Mouse (Mus musculus) E14TG2a.4 (cell line): ENCODE data around the gene Aldh9a1.

ENCODE experiments used
- H3K27me3 ChIP-seq: 2 replicates; pipeline ENCODE4 v1.6.1; 2014; ENCODE audit warnings: low read length, control low read depth; ENCODE audit not compliant: insufficient read depth
- H3K36me3 ChIP-seq: 2 replicates; pipeline ENCODE4 v1.6.1; 2014; ENCODE audit warnings: low read length, control low read depth; ENCODE audit not compliant: insufficient read depth
- H3K4me1 ChIP-seq: replicated peaks from 2 replicates; pipeline ENCODE4 v1.6.1; 2014; ENCODE audit warnings: low read depth, low read length, control low read depth
- H3K4me3 ChIP-seq: replicated peaks from 2 replicates; pipeline ENCODE4 v1.5.1; 2014; ENCODE audit warnings: mild to moderate bottlenecking, low read length
- H3K9me3 ChIP-seq: 2 replicates; pipeline ENCODE4 v1.6.1; 2014; ENCODE audit warnings: low read length, control low read depth
- CTCF ChIP-seq: conservative IDR thresholded peaks from 2 replicates; pipeline ENCODE4 v1.5.1; 2014; ENCODE audit warnings: low read length
- NANOG ChIP-seq: IDR thresholded peaks from 2 replicates; pipeline ENCODE4 v1.6.1; 2014; ENCODE audit warnings: borderline replicate concordance, low read length, mixed read lengths
- POU5F1 ChIP-seq: IDR thresholded peaks from 2 replicates; pipeline ENCODE4 v1.6.1; 2014; ENCODE audit warnings: low read length, borderline replicate concordance

Aldh9a1 gene

DNA sequence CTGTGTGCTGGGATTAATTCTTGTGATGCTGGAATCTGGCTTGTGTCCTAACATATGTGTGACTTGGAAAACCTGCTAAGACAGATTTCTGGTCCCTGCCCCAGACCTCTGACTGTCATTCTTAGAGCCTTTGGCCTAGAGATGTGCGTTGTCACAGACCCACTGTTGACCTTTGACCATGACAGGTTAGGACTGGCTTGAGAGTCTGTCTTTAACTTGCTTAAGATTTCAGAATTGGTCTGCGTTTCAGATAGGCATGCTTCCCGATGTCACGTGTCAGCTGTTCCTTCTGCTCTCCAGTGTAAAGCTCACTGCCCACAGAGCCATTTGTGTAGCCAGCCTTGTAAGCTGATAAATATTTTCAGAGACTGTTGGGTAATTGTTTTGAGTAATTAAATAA lies 13.0 kb downstream of the Aldh9a1 start:
- Histone ChIP-seq H3K4me3 (no peak overlapping the region), H3K36me3 (peaks cover 94% of the 10 kb centered on the region), H3K4me1 (peaks cover 6% of the 10 kb centered on the region), H3K27me3 (no peaks in the 10 kb centered on the region), H3K9me3 (no peaks in the 10 kb centered on the region)
- TF ChIP-seq POU5F1: no peak
- TF ChIP-seq NANOG: no peak
- no peak for TF ChIP-seq CTCF

DNA sequence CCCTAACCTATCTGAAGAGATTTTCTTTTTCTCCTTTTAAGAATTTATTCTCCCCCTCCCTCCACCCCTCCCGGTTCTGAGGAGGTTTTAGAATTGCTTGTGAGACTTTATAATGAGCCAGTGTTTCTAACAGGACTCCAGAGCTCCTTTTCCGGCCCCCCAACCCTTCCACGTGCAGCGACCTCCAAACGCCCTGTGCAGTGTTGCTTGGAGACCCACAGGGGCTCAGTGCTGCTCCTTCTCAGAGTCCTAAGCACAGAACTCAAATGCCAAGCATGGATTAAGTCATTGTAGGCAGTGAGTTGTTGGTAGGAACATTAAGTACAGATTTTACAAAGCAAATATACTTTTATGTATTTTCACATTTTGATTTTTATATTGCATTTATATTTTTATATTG lies 13.5 kb downstream of the Aldh9a1 start:
- Histone ChIP-seq H3K9me3 (no peaks in the 10 kb centered on the region), H3K4me1 (peaks cover 6% of the 10 kb centered on the region), H3K27me3 (no peaks in the 10 kb centered on the region), H3K4me3 (no peak overlapping the region), H3K36me3 (peaks cover 94% of the 10 kb centered on the region)
- TF ChIP-seq NANOG (no peak), POU5F1 (no peak), CTCF (no peak)

DNA sequence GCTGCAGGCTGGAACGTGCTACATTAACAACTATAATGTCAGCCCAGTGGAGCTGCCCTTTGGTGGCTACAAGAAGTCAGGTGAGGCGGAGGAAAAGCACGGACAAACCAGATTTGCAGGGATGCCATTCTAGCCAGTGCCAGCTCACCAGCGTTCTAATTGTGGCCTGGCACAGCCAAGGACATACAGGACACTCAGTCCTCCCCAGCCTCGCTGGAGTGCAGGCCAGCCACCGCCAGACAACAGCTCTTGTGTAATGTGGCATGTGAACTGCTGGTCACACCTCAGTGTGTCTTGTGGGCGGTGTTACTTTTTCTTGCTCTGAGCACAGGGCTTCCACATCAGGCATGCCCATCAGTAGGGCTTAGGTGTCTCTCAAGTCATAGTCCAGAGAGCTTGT lies 16.0 kb downstream of the Aldh9a1 start:
- H3K4me1 ChIP-seq: no peaks in the 10 kb centered on the region; the same call in 1 of the 2 replicates
- no peak for TF ChIP-seq CTCF
- TF ChIP-seq POU5F1: no peak
- no peak for TF ChIP-seq NANOG
- H3K27me3 ChIP-seq: no peaks in the 10 kb centered on the region
- no peaks in the 10 kb centered on the region for H3K9me3 ChIP-seq
- H3K36me3 ChIP-seq: peaks cover 79% of the 10 kb centered on the region
- no peak overlapping the region for H3K4me3 ChIP-seq

DNA sequence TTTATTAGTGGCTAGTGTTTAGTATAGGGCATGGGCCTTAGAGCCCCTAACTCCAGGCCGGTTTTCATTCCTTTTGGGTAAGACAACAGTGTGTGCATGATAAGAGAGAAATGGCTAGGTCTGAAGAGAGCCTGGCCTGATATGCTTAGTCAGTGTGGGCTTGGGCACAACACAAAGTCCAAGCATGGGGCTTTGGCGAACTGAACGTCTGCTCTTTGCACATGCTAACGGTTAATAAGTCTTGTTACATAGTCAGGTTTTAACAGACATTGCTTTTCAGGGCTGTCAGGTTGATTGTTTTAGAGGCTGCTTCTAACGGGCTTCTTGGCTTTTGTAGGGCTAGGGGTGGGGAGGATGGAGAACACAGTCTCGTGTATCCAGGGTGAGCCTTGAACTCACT lies 16.8 kb downstream of the Aldh9a1 start:
- Histone ChIP-seq H3K4me1 (no peaks in the 10 kb centered on the region; the same call in 1 of the 2 replicates), H3K9me3 (no peaks in the 10 kb centered on the region), H3K4me3 (no peak overlapping the region), H3K27me3 (no peaks in the 10 kb centered on the region), H3K36me3 (peaks cover 71% of the 10 kb centered on the region)
- TF ChIP-seq CTCF (no peak), NANOG (no peak), POU5F1 (no peak)

DNA sequence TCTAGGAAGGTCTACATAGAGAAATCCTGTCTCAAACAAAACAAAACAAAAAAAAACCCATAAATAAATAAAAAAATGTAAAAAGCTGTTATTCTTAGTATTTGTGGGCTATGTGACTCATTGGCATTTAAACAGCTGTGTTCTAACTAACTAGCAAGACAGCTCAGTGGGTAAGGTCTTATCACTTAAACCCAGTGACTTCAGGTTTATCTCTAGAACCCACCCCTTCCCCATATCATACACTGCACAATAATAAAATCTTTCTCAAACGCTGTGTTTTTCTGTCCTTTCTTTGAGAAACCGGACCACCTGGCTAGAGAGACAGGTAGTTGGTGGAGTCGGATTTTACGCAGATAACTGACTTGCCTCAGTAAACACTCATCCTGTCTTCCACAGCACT lies 18.2 kb downstream of the Aldh9a1 start:
- Histone ChIP-seq H3K27me3 (peaks cover 4% of the 10 kb centered on the region; the same call in 1 of the 2 replicates), H3K4me3 (no peak overlapping the region), H3K4me1 (peaks cover 6% of the 10 kb centered on the region; the same call in 1 of the 2 replicates), H3K36me3 (peaks cover 57% of the 10 kb centered on the region), H3K9me3 (no peaks in the 10 kb centered on the region)
- TF ChIP-seq NANOG (no peak), CTCF (no peak), POU5F1 (no peak)

DNA sequence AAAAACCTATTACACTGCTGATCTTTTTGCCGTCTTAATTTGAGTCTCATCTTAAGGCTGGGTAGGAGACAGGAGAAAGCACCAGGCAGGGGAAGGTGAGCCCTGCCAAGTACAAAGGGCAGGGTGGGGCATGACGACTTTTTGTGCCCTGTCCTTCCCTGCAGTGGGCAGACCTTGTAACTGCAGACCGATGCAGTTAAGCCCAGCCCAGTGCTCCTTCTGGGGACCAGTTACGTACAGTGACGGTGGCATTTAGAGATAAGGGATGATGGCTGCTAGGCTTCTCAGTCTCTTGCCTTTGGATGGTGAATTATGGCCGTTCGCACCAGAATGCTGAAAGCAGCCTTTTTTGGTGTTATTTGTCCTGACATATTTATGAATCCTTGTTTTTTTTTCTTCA lies 18.7 kb downstream of the Aldh9a1 start:
- TF ChIP-seq NANOG: no peak
- no peak for TF ChIP-seq CTCF
- no peak for TF ChIP-seq POU5F1
- Histone ChIP-seq H3K9me3 (no peaks in the 10 kb centered on the region), H3K4me3 (no peak overlapping the region), H3K36me3 (peaks cover 52% of the 10 kb centered on the region), H3K4me1 (peaks cover 7% of the 10 kb centered on the region), H3K27me3 (peaks cover 4% of the 10 kb centered on the region; the same call in 1 of the 2 replicates)

DNA sequence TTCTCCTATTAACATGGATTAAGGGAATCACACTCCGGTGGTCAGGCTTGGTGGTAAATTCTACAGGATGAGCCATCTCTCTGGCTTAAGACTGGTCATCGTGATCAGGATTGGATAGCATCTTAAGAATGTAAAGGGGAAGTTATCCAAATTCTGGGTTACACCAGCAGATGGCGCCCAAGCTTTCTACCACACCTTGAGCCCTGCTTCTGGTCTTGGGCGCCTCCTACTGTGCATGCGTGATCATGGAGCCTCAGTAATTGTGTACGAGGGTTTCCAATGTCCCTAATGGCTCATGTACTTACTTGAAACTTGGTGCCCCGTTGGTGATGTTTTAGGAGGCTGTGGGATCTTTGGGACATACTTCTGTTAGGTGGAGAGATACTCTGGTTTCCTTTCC lies 20.1 kb downstream of the Aldh9a1 start:
- Histone ChIP-seq H3K9me3 (no peaks in the 10 kb centered on the region), H3K4me1 (peaks cover 21% of the 10 kb centered on the region), H3K36me3 (peaks cover 40% of the 10 kb centered on the region), H3K27me3 (peaks cover 9% of the 10 kb centered on the region; the same call in 1 of the 2 replicates), H3K4me3 (no peak overlapping the region)
- TF ChIP-seq CTCF (peak; percentile 85), NANOG (no peak)

DNA sequence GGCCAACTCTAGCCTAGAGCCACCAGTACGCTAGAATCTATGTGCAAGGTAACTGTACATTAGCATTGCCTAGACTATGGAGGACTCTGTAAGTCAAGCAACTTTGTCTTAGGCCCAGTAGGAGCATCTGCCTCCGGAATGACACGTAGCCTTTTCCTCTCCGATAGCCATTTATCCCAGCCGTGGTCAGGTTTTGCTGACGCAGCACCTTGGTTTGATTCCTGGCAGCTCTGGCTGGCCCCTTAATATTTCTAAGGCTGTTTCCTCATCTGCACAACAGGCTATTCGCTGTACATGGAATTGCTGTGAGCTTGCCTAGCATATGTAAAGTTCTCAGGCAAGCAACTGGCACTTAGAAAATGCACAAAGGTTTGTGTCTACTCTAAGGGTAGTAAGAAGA lies 22.9 kb downstream of the Aldh9a1 start:
- peaks cover 33% of the 10 kb centered on the region for H3K4me1 ChIP-seq
- TF ChIP-seq POU5F1 (no peak), CTCF (no peak), NANOG (no peak)
- H3K4me3 ChIP-seq: no peak overlapping the region
- H3K36me3 ChIP-seq: peaks cover 18% of the 10 kb centered on the region
- H3K9me3 ChIP-seq: no peaks in the 10 kb centered on the region
- H3K27me3 ChIP-seq: peaks cover 20% of the 10 kb centered on the region

DNA sequence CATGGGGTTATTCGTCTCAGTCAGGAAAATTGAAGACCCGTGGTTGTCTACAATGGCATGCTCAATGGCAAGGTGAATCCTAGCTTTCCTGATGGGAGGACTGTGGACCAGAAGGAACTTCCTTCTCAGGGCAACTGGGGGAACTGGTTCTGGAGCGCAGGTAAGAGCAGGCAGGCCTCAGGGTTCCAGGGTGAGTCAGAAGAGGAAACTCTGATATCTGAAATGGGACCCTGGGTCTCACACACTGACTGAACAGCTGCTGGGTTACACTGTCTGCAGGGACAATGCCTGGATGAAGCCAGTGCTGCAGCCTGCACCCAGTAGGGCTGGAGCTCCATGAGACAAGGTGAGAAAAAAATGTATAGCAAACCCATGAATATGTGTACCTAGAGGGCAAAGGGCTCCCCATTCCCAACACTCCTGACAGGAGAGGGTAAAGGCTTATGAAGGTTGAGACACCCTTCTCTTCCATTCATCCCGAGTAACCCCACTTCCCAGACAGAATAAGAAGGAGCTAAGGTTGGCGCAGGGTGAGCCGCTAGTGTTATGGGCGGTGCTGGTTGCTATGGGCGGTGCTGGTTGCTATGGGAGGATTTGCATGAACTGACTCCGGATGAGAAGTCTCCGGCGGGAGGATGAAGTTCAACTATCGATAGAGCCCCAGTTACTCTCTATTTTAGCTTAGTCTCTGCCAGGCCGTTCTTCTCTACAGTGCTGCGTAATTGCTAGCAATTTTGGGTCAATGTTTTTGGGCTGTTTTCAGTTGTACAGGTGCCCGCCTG lies 24.4 kb downstream of the Aldh9a1 start:
- H3K4me3 ChIP-seq: peak overlapping the region; percentile 40; the same call in 1 of the 2 replicates
- H3K4me1 ChIP-seq: peaks cover 45% of the 10 kb centered on the region
- no peak for TF ChIP-seq CTCF
- TF ChIP-seq POU5F1: no peak
- no peak for TF ChIP-seq NANOG

More for the DNA sequence above, 24.4 kb downstream of the Aldh9a1 start:
- Histone ChIP-seq H3K9me3 (no peaks in the 10 kb centered on the region), H3K36me3 (peaks cover 6% of the 10 kb centered on the region; the same call in 1 of the 2 replicates), H3K27me3 (peaks cover 20% of the 10 kb centered on the region)
